Mouse (Mus musculus) MEL (cell line): ENCODE measurements around the gene Tubb5.

Source experiments
- CTCF ChIP-seq, 3 experiments: IDR thresholded peaks in 2 of 3; conservative IDR thresholded peaks in 1 of 3; 2 replicates each; pipeline ENCODE4 v1.5.1; 2011 to 2012; ENCODE audit warnings: low read length in 3 of 3, low read depth in 2 of 3, mild to moderate bottlenecking in 2 of 3, improper control_type of control experiment in 1 of 3, inconsistent platforms in 1 of 3, mixed read lengths in 1 of 3, moderate library complexity in 1 of 3; ENCODE audit not compliant: control insufficient read depth in 1 of 3, insufficient read depth in 1 of 3, poor library complexity in 1 of 3, severe bottlenecking in 1 of 3
- E2F4 ChIP-seq: IDR thresholded peaks from 2 replicates; pipeline ENCODE4 v1.6.1; 2011; ENCODE audit warnings: low read depth, low read length, improper control_type of control experiment, borderline replicate concordance
- GABPA ChIP-seq: IDR thresholded peaks from 2 replicates; pipeline ENCODE4 v1.6.1; 2012; ENCODE audit warnings: low read depth, mild to moderate bottlenecking, inconsistent platforms, low read length, improper control_type of control experiment, moderate library complexity
- GATA1 ChIP-seq: IDR thresholded peaks from 2 replicates; pipeline ENCODE4 v1.6.1; 2011; ENCODE audit warnings: low read depth, low read length, improper control_type of control experiment
- JUND ChIP-seq: IDR thresholded peaks from 2 replicates; pipeline ENCODE4 v1.6.1; 2011; ENCODE audit warnings: low read depth, mild to moderate bottlenecking, improper control_type of control experiment, low read length
- KAT2A ChIP-seq: conservative IDR thresholded peaks from 2 replicates; pipeline ENCODE4 v1.6.1; 2012; ENCODE audit warnings: low read depth, low read length, improper control_type of control experiment, inconsistent platforms
- MAX ChIP-seq: IDR thresholded peaks from 2 replicates; pipeline ENCODE4 v1.6.1; 2011; ENCODE audit warnings: low read length, improper control_type of control experiment
- MXI1 ChIP-seq: IDR thresholded peaks from 2 replicates; pipeline ENCODE4 v1.6.1; 2011; ENCODE audit warnings: mild to moderate bottlenecking, low read depth, low read length, improper control_type of control experiment
- POLR2A ChIP-seq, 2 experiments: IDR thresholded peaks; 2 replicates each; pipeline ENCODE4 v1.6.1; 2011 to 2012; ENCODE audit warnings: low read length in 2 of 2, mild to moderate bottlenecking in 2 of 2, control low read depth in 1 of 2, improper control_type of control experiment in 1 of 2, low read depth in 1 of 2, moderate library complexity in 1 of 2; ENCODE audit not compliant: control insufficient read depth in 1 of 2, insufficient read depth in 1 of 2, poor library complexity in 1 of 2
- RAD21 ChIP-seq: IDR thresholded peaks from 2 replicates; pipeline ENCODE4 v1.6.1; 2011; ENCODE audit warnings: mild to moderate bottlenecking, low read depth, low read length, improper control_type of control experiment
- TBP ChIP-seq: IDR thresholded peaks from 2 replicates; pipeline ENCODE4 v1.8.0; 2011; ENCODE audit warnings: low read depth, low read length, improper control_type of control experiment

- no peak for TF ChIP-seq POLR2A (IDR thresholded peaks at IDR 0.05; ENCODE audit: control insufficient read depth in 1 of 2, insufficient read depth in 1 of 2, low read depth in 1 of 2, low read length in 2 of 2, poor library complexity in 1 of 2)
- TF ChIP-seq MAX: no peak
- no peak for TF ChIP-seq TBP
- no peak for TF ChIP-seq CTCF (IDR thresholded peaks at IDR 0.05 in 2 of 3, conservative IDR thresholded peaks at IDR 0.05 in 1 of 3; ENCODE audit: control insufficient read depth in 1 of 3, insufficient read depth in 1 of 3, low read depth in 2 of 3, low read length in 3 of 3, poor library complexity in 1 of 3, severe bottlenecking in 1 of 3)
- no peak for TF ChIP-seq E2F4
- TF ChIP-seq JUND: no peak
- TF ChIP-seq RAD21: no peak
- no peak for TF ChIP-seq MXI1
- TF ChIP-seq KAT2A: no peak
- TF ChIP-seq GATA1: no peak
- TF ChIP-seq GABPA: no peak
Observed at GRCm38 (mm10) chr17:35790933-35791332, 47.2 kb downstream of the Tubb5 start.
